Mouse (Mus musculus) ES-Bruce4 (cell line): ENCODE results near the gene Dnajc11. TPM values are rescaled to one million over a fixed set of nuclear protein-coding genes. Genes with fewer than 3 reads are reported as not detected.

Source experiments
- H3K27ac ChIP-seq: 2 replicates; pipeline ENCODE4 v1.5.1; 2012; ENCODE audit warnings: low read length, inconsistent platforms; ENCODE audit not compliant: insufficient read depth
- H3K27me3 ChIP-seq: 2 replicates; pipeline ENCODE4 v1.6.1; 2012; ENCODE audit warnings: mild to moderate bottlenecking, low read length, inconsistent platforms; ENCODE audit not compliant: control insufficient read depth, poor library complexity, insufficient read depth, severe bottlenecking
- H3K36me3 ChIP-seq: 2 replicates; pipeline ENCODE4 v1.6.1; 2012; ENCODE audit warnings: inconsistent platforms, mild to moderate bottlenecking, low read length, moderate library complexity; ENCODE audit not compliant: control insufficient read depth, poor library complexity, insufficient read depth, severe bottlenecking
- H3K4me1 ChIP-seq: one replicate; pipeline ENCODE4 v1.8.1; 2011; ENCODE audit warnings: low read length; ENCODE audit not compliant: control insufficient read depth, insufficient read depth
- H3K4me3 ChIP-seq: 2 replicates; pipeline ENCODE4 v1.5.1; 2011; ENCODE audit warnings: low read depth, mild to moderate bottlenecking, low read length
- H3K9ac ChIP-seq: 2 replicates; pipeline ENCODE4 v1.6.1; 2012; ENCODE audit warnings: low read depth, mild to moderate bottlenecking, inconsistent platforms; ENCODE audit not compliant: poor library complexity, severe bottlenecking
- H3K9me3 ChIP-seq: replicated peaks from 2 replicates; pipeline ENCODE4 v1.6.1; 2012; ENCODE audit warnings: mild to moderate bottlenecking, low read length, inconsistent platforms; ENCODE audit not compliant: control insufficient read depth, poor library complexity, insufficient read depth, severe bottlenecking
- CTCF ChIP-seq: IDR thresholded peaks from one replicate; pipeline ENCODE4 v1.8.1; 2011; ENCODE audit warnings: low read depth, low read length
- EP300 ChIP-seq: IDR thresholded peaks from 2 replicates; pipeline ENCODE4 v1.6.1; 2011; ENCODE audit warnings: low read depth, low read length; ENCODE audit not compliant: insufficient read depth
- POLR2A ChIP-seq: IDR thresholded peaks from one replicate; pipeline ENCODE4 v1.8.1; 2011; ENCODE audit warnings: low read length; ENCODE audit not compliant: insufficient read depth
- polyA plus RNA-seq: library from polyadenylated mRNA; stranded (reverse); fragments of >200 nt; gene quantifications from 2 replicates; pipeline ENCODE4 v1.2.4, GENCODE M21; 2011; ENCODE audit warnings: low read depth; ENCODE audit not compliant: missing spikeins, insufficient read depth, insufficient read length

The Dnajc11 gene
- polyA plus RNA-seq, 1 experiment = 89.1 TPM

GRCm38 (mm10) chr4:151922124-151922523, 11.4 kb upstream of the Dnajc11 start:
- no peaks in the 10 kb centered on the region for H3K27me3 ChIP-seq

GRCm38 (mm10) chr4:151932576-151933504, 651 bp upstream of the Dnajc11 start:
- H3K4me3 ChIP-seq = peak overlapping the region; percentile 60
- no peaks in the 10 kb centered on the region for H3K4me1 ChIP-seq
- no peaks in the 10 kb centered on the region; the same call in 1 of the 2 replicates for H3K36me3 ChIP-seq
- TF ChIP-seq EP300 = no peak
- no peak for TF ChIP-seq CTCF
- no peak for TF ChIP-seq POLR2A
- no peak overlapping the region for H3K9ac ChIP-seq
- H3K27me3 ChIP-seq = no peaks in the 10 kb centered on the region
- no peaks in the 10 kb centered on the region for H3K9me3 ChIP-seq
- H3K27ac ChIP-seq = no peak overlapping the region

More at GRCm38 (mm10) chr4:151922124-151922523, 11.4 kb upstream of the Dnajc11 start:
- Histone ChIP-seq H3K4me1 (no peaks in the 10 kb centered on the region), H3K27ac (no peak overlapping the region), H3K36me3 (no peaks in the 10 kb centered on the region), H3K4me3 (no peak overlapping the region), H3K9ac (no peak overlapping the region), H3K9me3 (peaks cover 5% of the 10 kb centered on the region)
- TF ChIP-seq EP300 (no peak), POLR2A (no peak), CTCF (no peak)

GRCm38 (mm10) chr4:151934215-151934572, 703 bp downstream of the Dnajc11 start:
- Histone ChIP-seq H3K27me3 (no peaks in the 10 kb centered on the region), H3K4me1 (no peaks in the 10 kb centered on the region), H3K36me3 (no peaks in the 10 kb centered on the region; the same call in 1 of the 2 replicates), H3K27ac (no peak overlapping the region), H3K9me3 (no peaks in the 10 kb centered on the region), H3K9ac (peak overlapping the region; percentile 95), H3K4me3 (peak overlapping the region; percentile 99)
- TF ChIP-seq POLR2A (no peak), CTCF (no peak), EP300 (no peak)

DNA sequence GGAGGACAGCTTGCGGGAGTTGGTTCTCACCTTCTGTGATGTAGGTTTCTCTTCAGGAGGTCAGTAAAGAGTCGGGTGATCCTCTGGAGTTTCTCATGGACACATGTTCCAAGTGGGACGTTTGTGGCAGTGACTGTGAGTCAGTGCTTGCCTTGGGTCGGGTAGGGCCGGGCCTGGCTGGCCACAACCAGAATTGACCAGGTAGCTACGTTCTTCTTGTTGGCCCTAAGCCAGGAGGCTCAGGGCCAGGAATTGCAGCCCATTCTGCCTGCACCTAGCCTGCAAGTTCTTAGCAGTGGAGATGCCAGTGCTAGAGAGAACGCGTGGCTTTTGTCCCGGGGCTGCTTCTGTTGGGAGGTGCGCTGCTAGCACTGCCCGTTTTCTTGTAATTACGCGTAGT, 4.0 kb downstream of the Dnajc11 start:
- H3K27me3 ChIP-seq = no peaks in the 10 kb centered on the region
- no peaks in the 10 kb centered on the region; the same call in 1 of the 2 replicates for H3K36me3 ChIP-seq
- no peak overlapping the region for H3K27ac ChIP-seq
- H3K4me3 ChIP-seq = no peak overlapping the region
- TF ChIP-seq CTCF (no peak), POLR2A (no peak), EP300 (no peak)
- H3K9me3 ChIP-seq = no peaks in the 10 kb centered on the region
- no peaks in the 10 kb centered on the region for H3K4me1 ChIP-seq
- H3K9ac ChIP-seq = no peak overlapping the region

DNA sequence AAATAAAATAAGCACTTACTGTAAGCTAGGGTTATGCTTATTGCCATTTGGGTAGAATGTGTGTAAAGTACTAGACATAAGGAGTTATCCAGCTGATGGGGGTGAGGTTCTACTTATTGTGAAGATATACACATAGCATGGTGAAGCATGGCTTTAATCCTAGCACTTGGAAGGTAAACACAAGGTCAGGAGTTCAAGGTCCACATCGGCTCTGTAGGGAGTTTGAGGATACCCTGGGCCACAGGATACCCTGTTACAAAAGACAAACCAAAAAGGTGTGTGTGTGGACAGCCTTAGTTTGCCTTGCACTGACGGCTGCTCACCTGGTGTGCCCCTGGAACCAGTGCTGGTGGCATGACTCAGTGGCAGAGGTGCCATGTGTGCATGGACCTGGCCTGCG, 4.6 kb downstream of the Dnajc11 start:
- TF ChIP-seq POLR2A = no peak
- no peak for TF ChIP-seq CTCF
- no peak for TF ChIP-seq EP300
- H3K4me1 ChIP-seq = no peaks in the 10 kb centered on the region
- H3K9ac ChIP-seq = no peak overlapping the region
- H3K4me3 ChIP-seq = no peak overlapping the region
- H3K36me3 ChIP-seq = no peaks in the 10 kb centered on the region; the same call in 1 of the 2 replicates
- H3K27me3 ChIP-seq = no peaks in the 10 kb centered on the region
- no peak overlapping the region for H3K27ac ChIP-seq
- H3K9me3 ChIP-seq = no peaks in the 10 kb centered on the region

DNA sequence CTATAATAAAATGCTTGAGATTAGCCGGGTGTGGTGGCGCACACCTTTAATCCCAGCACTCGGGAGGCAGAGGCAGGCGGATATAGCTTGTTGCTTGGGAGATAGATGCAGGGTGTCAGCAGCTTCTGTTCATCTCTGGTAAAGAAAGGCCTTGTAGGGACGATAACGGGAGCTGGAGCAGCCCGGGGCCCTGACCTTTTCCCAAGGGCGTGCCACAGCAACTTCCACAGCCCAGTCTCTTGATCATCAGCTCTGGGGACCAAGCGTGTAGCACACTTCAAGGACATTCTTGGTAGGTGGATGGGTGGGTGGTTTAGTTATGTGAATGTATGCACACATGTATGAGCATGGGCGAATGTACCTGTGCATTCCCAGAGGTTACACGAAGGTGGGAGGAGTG, 12.7 kb downstream of the Dnajc11 start:
- Histone ChIP-seq H3K4me3 (no peak overlapping the region), H3K36me3 (peaks cover 5% of the 10 kb centered on the region), H3K27me3 (no peaks in the 10 kb centered on the region), H3K9ac (no peak overlapping the region), H3K27ac (no peak overlapping the region), H3K9me3 (no peaks in the 10 kb centered on the region), H3K4me1 (peaks cover 2% of the 10 kb centered on the region)
- TF ChIP-seq POLR2A = no peak
- no peak for TF ChIP-seq EP300
- no peak for TF ChIP-seq CTCF
